Mouse (Mus musculus): ENCODE measurements around the gene Tnks1bp1.

Gene Tnks1bp1

DNA sequence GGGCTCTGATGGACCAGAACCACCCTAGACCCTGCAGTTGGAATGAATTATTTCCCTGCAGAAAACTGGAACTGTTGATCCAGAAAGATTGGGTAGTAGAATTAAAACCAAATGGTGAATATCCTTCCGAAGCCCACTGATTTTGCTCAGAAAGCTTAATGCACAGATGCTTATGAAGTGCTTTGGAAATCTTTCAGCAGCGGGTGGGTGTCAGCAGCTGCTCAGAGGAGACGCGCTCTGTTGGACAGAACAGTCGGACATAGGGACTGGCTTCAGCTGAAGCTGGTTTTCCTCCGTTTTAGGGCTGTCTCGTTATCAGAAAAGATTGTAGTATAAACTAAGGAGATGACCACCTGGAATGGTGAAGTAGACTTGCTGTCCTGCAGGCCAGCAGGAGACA lies 4.2 kb upstream of the Tnks1bp1 start:
- DNase-seq = no peak

GRCm38 (mm10) chr2:85046222-85046621 lies 1.6 kb upstream of the Tnks1bp1 start:
- DNase-seq = no peak

DNA sequence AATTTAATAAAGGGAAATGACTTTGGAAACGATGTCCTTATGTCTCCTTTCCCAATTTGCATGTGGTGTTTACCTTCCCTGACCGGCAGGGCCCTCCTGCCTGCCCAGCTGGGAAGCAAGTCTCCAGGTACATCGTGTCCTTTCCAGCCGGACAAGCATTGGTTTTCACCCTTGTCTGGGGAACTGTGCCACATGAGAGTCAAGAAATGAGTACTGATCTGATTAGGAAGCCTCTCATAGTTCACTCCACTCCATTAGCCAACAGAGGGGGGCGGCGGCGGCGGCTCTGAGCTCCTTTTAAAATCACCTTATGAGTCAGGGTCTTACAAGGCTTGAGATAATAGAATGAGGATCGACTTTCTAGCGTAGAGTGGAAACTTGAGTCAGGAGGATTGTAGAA lies 741 bp upstream of the Tnks1bp1 start:
- no peak for DNase-seq

DNA sequence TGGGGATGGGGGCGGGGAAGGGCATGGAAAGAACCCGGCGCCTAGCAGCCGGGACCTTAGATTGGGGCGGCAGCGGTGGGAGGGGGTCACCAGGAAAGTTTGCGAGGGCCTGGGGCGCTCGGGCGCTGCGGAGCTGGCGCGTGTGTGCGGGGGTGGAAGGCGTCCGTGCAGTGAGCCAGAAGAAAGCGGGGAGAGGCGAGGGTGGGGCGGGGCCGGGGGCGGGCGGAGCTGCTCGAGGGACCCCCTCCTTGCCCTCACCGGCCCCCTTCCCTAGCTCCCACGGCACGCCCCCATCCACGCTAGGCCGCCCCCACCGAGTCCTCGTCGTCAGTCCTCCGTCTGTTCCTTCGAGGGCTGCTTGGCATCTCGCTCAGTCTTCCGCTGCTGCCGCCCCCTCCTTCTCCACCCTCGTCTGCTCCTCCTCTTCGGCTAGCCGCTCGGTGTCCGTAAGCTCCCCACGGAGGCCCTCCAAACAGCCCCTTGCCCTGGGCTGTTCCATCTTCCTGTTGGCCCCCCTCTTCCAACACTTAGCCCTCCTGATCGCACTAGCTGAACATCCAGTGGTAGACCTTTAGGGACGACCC lies 438 bp downstream of the Tnks1bp1 start:
- DNase-seq = peak; percentile 73

DNA sequence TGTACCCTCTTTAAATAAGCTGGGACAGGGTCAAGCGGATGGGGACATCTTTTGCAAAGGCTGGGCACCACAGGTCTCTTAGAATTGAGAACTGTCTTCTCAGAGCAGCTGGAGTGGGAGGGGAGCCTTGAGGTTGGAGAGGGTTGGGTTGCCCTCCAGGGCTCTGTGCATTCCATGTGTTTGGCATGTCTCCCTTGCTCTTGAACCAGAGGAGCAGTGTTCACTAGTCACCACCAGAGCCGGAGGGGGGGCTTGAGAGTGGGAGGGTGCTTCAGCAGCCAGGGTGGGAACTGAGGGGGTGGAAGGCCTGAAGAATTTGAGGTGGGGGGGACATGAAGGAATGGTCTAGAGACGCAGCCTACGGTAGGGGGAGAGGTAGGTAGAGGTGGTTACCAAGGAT lies 1.5 kb downstream of the Tnks1bp1 start:
- DNase-seq = no peak

- DNase-seq = no peak
Measured at GRCm38 (mm10) chr2:85050001-85050634, 2.3 kb downstream of the Tnks1bp1 start.

- peak; percentile 40 for DNase-seq
Measured at GRCm38 (mm10) chr2:85050746-85051145, 2.9 kb downstream of the Tnks1bp1 start.

GRCm38 (mm10) chr2:85053192-85053816 lies 5.5 kb downstream of the Tnks1bp1 start:
- no peak for DNase-seq

DNA sequence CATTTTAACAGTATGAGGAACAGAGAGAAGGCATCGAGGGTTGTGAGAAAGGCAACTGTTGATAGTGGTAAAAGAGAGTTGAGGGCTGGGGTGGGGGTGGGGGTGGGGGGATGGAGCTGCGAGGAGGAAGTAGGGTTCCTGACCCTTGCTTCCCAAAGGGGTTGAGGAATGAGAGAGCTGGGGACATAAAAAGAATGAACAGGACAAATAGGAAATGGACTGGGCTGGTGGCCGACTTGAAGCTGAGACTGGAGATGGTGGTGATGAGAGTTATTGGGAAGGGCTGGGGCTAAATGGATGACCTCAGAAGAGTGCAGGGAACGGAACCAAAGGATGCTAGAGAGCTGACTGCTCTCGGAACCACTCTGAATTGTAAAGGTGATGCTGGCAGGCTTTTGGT lies 8.9 kb downstream of the Tnks1bp1 start:
- no peak for DNase-seq

DNA sequence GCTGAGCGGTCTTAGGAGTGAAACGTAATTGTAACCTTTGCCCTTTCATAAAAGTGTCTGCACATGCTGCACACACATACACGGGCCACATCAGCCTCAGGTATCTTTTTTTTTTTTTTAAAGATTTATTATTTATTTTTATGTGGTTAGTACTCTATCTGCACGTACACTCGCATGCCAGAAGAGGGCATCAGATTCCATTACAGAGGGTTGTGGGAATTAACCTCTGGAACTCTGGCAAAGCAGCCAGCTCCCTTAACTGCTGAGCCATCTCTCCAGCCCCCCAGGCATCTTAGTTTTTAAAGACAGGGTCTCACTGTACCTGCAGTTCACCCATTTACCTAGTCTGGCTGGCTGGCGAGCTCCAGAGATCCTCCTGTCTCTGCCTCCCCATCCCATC lies 11.9 kb downstream of the Tnks1bp1 start:
- no peak for DNase-seq

GRCm38 (mm10) chr2:85060591-85061060 lies 12.8 kb downstream of the Tnks1bp1 start:
- no peak for DNase-seq

DNA sequence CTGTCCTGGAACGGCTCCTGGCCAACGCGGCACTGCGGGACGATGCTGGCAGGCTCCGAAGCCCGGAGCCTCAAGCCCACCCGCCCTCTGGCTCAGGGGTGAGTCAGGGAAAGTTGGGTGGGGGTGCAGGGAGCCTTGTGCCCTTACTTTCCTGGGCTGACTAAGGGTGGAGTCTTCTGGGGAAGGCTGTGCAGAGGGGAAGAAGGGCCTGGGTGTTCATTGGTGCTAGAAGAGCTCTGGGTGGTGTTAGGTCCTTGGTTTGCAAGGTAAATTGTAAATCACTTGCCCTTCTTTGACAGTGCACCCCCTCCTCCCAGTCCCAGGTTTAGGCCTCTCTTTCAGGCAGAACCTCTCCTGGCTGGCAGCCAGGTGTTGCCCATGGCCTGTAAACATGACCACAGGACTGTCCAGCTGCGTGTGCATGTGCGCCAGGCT lies 13.3 kb downstream of the Tnks1bp1 start:
- DNase-seq = no peak

GRCm38 (mm10) chr2:85065141-85065875 lies 17.5 kb downstream of the Tnks1bp1 start:
- DNase-seq = no peak

DNA sequence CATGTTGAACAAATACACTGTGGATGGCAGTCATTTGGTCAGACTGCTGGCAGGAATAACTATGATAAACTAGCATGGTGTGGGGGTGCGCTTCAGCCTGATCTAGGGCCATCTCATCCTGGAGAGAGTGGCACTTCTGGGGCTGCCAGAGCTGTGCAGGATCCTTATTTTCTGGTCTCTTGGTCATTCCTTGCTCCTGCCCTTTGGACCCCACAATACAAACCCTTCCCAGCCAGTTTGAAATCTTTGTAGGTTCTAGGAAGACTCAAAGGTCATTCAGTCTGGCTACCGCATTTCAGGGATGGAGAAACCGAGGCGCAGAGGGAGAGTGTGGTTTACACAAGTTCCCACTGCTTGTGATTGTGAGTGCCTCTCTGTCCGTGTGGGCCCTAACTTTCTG lies 19.1 kb downstream of the Tnks1bp1 start:
- no peak for DNase-seq

GRCm38 (mm10) chr2:85067903-85068625 lies 20.2 kb downstream of the Tnks1bp1 start:
- DNase-seq = no peak

GRCm38 (mm10) chr2:85068626-85069025 lies 20.8 kb downstream of the Tnks1bp1 start:
- no peak for DNase-seq

DNA sequence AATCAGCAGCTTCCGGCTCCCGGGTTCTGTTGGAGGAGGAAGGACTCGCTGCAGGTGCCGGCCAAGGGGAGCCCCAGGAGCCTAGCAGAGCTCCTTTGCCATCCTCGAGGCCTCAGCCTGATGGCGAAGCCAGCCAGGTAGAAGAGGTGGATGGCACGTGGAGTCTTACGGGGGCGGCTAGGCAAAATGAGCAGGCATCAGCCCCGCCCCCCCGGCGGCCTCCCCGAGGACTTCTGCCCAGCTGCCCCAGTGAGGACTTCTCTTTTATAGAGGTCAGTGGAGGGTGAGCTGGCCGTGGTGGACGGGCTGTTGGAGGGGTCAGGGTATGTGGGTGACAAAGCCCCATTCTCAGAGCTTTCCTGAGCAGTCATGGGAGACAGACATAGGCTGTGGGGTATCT lies 22.3 kb downstream of the Tnks1bp1 start:
- DNase-seq = no peak

- DNase-seq = no peak
Measured at GRCm38 (mm10) chr2:85071921-85072320, 24.1 kb downstream of the Tnks1bp1 start.

DNA sequence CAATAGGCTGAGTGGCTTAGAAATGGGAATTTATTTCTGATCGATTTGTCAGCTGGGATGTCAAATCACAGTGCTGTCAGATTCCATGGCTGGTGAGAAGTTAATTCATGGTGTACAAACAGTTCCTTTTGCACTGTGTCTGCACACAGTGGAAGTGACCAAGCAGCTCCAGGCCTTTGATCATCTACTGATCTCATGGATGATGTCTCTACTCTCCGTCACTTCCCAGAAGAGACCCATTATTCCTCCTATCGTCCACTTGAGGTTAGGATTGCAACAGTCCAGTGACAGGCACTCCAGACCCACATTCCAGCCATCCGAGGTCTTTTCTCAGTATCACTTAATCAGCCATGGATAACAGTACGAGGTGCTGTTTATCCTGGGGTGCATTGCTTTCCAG lies 25.9 kb downstream of the Tnks1bp1 start:
- DNase-seq = no peak

DNA sequence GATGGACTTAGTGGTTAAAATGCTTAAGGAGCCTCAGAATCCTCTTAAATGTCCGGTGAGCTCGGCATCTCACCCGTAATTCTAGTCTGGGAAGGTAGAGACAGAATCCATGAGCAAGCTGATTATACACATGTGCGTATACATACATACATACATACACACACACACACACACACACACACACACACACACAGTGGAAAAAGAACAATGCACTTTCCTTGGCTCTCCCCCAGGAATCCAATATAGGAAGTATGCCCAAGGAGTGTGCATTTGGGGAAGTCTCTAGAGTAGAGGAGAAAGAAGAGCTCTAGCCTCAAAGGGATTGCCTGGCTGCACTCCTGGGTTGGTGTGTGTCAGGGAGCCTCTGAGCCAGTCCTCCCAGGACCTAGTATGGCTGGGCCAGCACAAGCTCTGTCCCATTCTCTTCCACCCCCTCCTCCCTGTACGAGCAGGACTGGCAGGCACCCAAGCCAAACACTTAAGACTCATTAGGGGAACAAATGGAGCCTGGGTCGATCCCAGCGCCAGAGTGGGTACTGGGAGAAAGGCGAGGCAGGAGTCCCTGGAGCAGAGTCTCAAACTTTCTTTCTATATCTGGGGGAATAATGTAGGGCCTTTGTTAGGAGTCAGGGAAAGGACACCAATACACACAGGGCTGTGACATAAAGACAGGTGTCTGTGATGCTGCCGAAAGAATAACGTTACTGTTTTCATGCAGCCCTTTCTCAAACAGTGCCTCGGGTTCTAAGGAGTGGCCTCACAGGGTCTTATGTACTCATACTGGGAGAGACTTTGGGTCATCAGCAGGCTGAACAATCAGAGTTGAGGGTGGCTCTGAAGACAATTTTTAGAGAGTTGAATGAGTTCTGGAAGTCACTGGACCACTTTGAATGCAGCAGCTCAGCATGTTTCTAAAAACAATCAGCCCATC lies 41.2 kb downstream of the Tnks1bp1 start:
- peak; percentile 46 for DNase-seq

GRCm38 (mm10) chr2:85091325-85091724 lies 43.5 kb downstream of the Tnks1bp1 start:
- no peak for DNase-seq

- no peak for DNase-seq
Measured at GRCm38 (mm10) chr2:85093376-85093775, 45.6 kb downstream of the Tnks1bp1 start.

All from right cerebral cortex, postnatal 4 days (tissue).